Mouse (Mus musculus): Measurements from ENCODE around the gene Vps33b.

GRCm38 (mm10) chr7:80298754-80299153 is 29.3 kb downstream of the Vps33b start:
- TF ChIP-seq CTCF (IDR thresholded peaks at IDR 0.05 in 2 of 3, conservative IDR thresholded peaks at IDR 0.05 in 1 of 3; ENCODE audit: control insufficient read depth in 1 of 3, insufficient read depth in 1 of 3, low read depth in 2 of 3, low read length in 3 of 3, poor library complexity in 1 of 3, severe bottlenecking in 1 of 3) (no peak), EP300 (IDR thresholded peaks at IDR 0.05; ENCODE audit: low read depth in 1 of 2, low read length in 2 of 2) (no peak), MAFK (IDR thresholded peaks at IDR 0.05; ENCODE audit: borderline replicate concordance, low read depth, low read length) (no peak), ZKSCAN1 (IDR thresholded peaks at IDR 0.05; ENCODE audit: low read depth, low read length) (no peak), E2F4 (IDR thresholded peaks at IDR 0.05; ENCODE audit: borderline replicate concordance, low read depth, low read length) (no peak), ELF1 (IDR thresholded peaks at IDR 0.05; ENCODE audit: low read depth, low read length) (no peak), USF1 (IDR thresholded peaks at IDR 0.05; ENCODE audit: low read depth, low read length) (no peak), GATA1 (IDR thresholded peaks at IDR 0.05; ENCODE audit: low read depth, low read length) (no peak), ETS1 (IDR thresholded peaks at IDR 0.05; ENCODE audit: low read depth, low read length) (no peak), HCFC1 (IDR thresholded peaks at IDR 0.05; ENCODE audit: low read depth, low read length) (no peak), USF2 (IDR thresholded peaks at IDR 0.05; ENCODE audit: borderline replicate concordance in 1 of 2, insufficient read depth in 1 of 2, low read depth in 1 of 2, low read length in 2 of 2) (no peak)
